Mouse (Mus musculus): ENCODE data around the gene Mrpl42.

The Mrpl42 gene

GRCm38 (mm10) chr10:95542916-95543315 is 41.2 kb upstream of the Mrpl42 start:
- no peak overlapping the region for H3K4me3 ChIP-seq (replicated peaks; ENCODE audit: low read length)
- H3K9me3 ChIP-seq (ENCODE audit: low read length), result no peaks in the 10 kb centered on the region
- peaks cover 67% of the 10 kb centered on the region for H3K36me3 ChIP-seq (ENCODE audit: insufficient read depth, low read length)
- H3K27me3 ChIP-seq (ENCODE audit: insufficient read depth, low read length), result no peaks in the 10 kb centered on the region
- H3K4me1 ChIP-seq (replicated peaks; ENCODE audit: low read depth, low read length), result peaks cover 59% of the 10 kb centered on the region
- no peak for TF ChIP-seq NANOG (IDR thresholded peaks at IDR 0.05; ENCODE audit: borderline replicate concordance, low read length)
- TF ChIP-seq POU5F1 (IDR thresholded peaks at IDR 0.05; ENCODE audit: borderline replicate concordance, low read length), result no peak
- TF ChIP-seq CTCF (conservative IDR thresholded peaks at IDR 0.05; ENCODE audit: low read length), result no peak

- H3K9me3 ChIP-seq (ENCODE audit: low read length), result no peaks in the 10 kb centered on the region
- H3K27me3 ChIP-seq (ENCODE audit: insufficient read depth, low read length), result no peaks in the 10 kb centered on the region
- H3K4me3 ChIP-seq (replicated peaks; ENCODE audit: low read length), result no peak overlapping the region
- peaks cover 49% of the 10 kb centered on the region for H3K4me1 ChIP-seq (replicated peaks; ENCODE audit: low read depth, low read length)
- no peak for TF ChIP-seq POU5F1 (IDR thresholded peaks at IDR 0.05; ENCODE audit: borderline replicate concordance, low read length)
- TF ChIP-seq NANOG (IDR thresholded peaks at IDR 0.05; ENCODE audit: borderline replicate concordance, low read length), result no peak
- peaks cover 37% of the 10 kb centered on the region for H3K36me3 ChIP-seq (ENCODE audit: insufficient read depth, low read length)
These were observed 38.1 kb upstream of the Mrpl42 start for GRCm38 (mm10) chr10:95539841-95540240.

- peaks cover 43% of the 10 kb centered on the region for H3K4me1 ChIP-seq (replicated peaks; ENCODE audit: low read depth, low read length)
- H3K36me3 ChIP-seq (ENCODE audit: insufficient read depth, low read length), result peaks cover 31% of the 10 kb centered on the region
- TF ChIP-seq NANOG (IDR thresholded peaks at IDR 0.05; ENCODE audit: borderline replicate concordance, low read length) (no peak), CTCF (conservative IDR thresholded peaks at IDR 0.05; ENCODE audit: low read length) (no peak), POU5F1 (IDR thresholded peaks at IDR 0.05; ENCODE audit: borderline replicate concordance, low read length) (no peak)
- no peak overlapping the region for H3K4me3 ChIP-seq (replicated peaks; ENCODE audit: low read length)
- no peaks in the 10 kb centered on the region for H3K9me3 ChIP-seq (ENCODE audit: low read length)
- no peaks in the 10 kb centered on the region for H3K27me3 ChIP-seq (ENCODE audit: insufficient read depth, low read length)
These were observed 37.5 kb upstream of the Mrpl42 start for GRCm38 (mm10) chr10:95539260-95539659.

- TF ChIP-seq NANOG (IDR thresholded peaks at IDR 0.05; ENCODE audit: borderline replicate concordance, low read length), result no peak
- TF ChIP-seq CTCF (conservative IDR thresholded peaks at IDR 0.05; ENCODE audit: low read length), result no peak
- no peak for TF ChIP-seq POU5F1 (IDR thresholded peaks at IDR 0.05; ENCODE audit: borderline replicate concordance, low read length)
- H3K36me3 ChIP-seq (ENCODE audit: insufficient read depth, low read length), result peaks cover 7% of the 10 kb centered on the region
These were observed 34.4 kb upstream of the Mrpl42 start for GRCm38 (mm10) chr10:95536222-95536541.

GRCm38 (mm10) chr10:95535399-95536221 is 33.9 kb upstream of the Mrpl42 start:
- H3K9me3 ChIP-seq (ENCODE audit: low read length), result no peaks in the 10 kb centered on the region
- H3K4me3 ChIP-seq (replicated peaks; ENCODE audit: low read length), result no peak overlapping the region
- no peaks in the 10 kb centered on the region for H3K27me3 ChIP-seq (ENCODE audit: insufficient read depth, low read length)
- TF ChIP-seq CTCF (conservative IDR thresholded peaks at IDR 0.05; ENCODE audit: low read length) (peak; percentile 23; the same call in 1 of the 2 replicates), NANOG (IDR thresholded peaks at IDR 0.05; ENCODE audit: borderline replicate concordance, low read length) (no peak)
- peaks cover 3% of the 10 kb centered on the region for H3K36me3 ChIP-seq (ENCODE audit: insufficient read depth, low read length)
- H3K4me1 ChIP-seq (replicated peaks; ENCODE audit: low read depth, low read length), result peaks cover 65% of the 10 kb centered on the region

More at GRCm38 (mm10) chr10:95536222-95536541, 34.4 kb upstream of the Mrpl42 start:
- Histone ChIP-seq H3K4me3 (replicated peaks; ENCODE audit: low read length) (no peak overlapping the region), H3K27me3 (ENCODE audit: insufficient read depth, low read length) (no peaks in the 10 kb centered on the region), H3K9me3 (ENCODE audit: low read length) (no peaks in the 10 kb centered on the region), H3K4me1 (replicated peaks; ENCODE audit: low read depth, low read length) (peaks cover 59% of the 10 kb centered on the region)

- H3K4me1 ChIP-seq (replicated peaks; ENCODE audit: low read depth, low read length), result peaks cover 69% of the 10 kb centered on the region
- H3K9me3 ChIP-seq (ENCODE audit: low read length), result no peaks in the 10 kb centered on the region
- H3K4me3 ChIP-seq (replicated peaks; ENCODE audit: low read length), result peak overlapping the region; percentile 24
- H3K27me3 ChIP-seq (ENCODE audit: insufficient read depth, low read length), result no peaks in the 10 kb centered on the region
- no peak for TF ChIP-seq CTCF (conservative IDR thresholded peaks at IDR 0.05; ENCODE audit: low read length)
- TF ChIP-seq POU5F1 (IDR thresholded peaks at IDR 0.05; ENCODE audit: borderline replicate concordance, low read length), result no peak
- TF ChIP-seq NANOG (IDR thresholded peaks at IDR 0.05; ENCODE audit: borderline replicate concordance, low read length), result no peak
- peaks cover 3% of the 10 kb centered on the region; the same call in 1 of the 2 replicates for H3K36me3 ChIP-seq (ENCODE audit: insufficient read depth, low read length)
These were observed 31.6 kb upstream of the Mrpl42 start for GRCm38 (mm10) chr10:95533382-95533781.

GRCm38 (mm10) chr10:95532916-95533315 is 31.2 kb upstream of the Mrpl42 start:
- peak overlapping the region; percentile 24 for H3K4me3 ChIP-seq (replicated peaks; ENCODE audit: low read length)
- no peaks in the 10 kb centered on the region for H3K9me3 ChIP-seq (ENCODE audit: low read length)
- peaks cover 3% of the 10 kb centered on the region; the same call in 1 of the 2 replicates for H3K36me3 ChIP-seq (ENCODE audit: insufficient read depth, low read length)
- no peaks in the 10 kb centered on the region for H3K27me3 ChIP-seq (ENCODE audit: insufficient read depth, low read length)
- TF ChIP-seq CTCF (conservative IDR thresholded peaks at IDR 0.05; ENCODE audit: low read length), result no peak
- TF ChIP-seq POU5F1 (IDR thresholded peaks at IDR 0.05; ENCODE audit: borderline replicate concordance, low read length), result no peak
- TF ChIP-seq NANOG (IDR thresholded peaks at IDR 0.05; ENCODE audit: borderline replicate concordance, low read length), result no peak
- H3K4me1 ChIP-seq (replicated peaks; ENCODE audit: low read depth, low read length), result peaks cover 69% of the 10 kb centered on the region

- TF ChIP-seq POU5F1 (IDR thresholded peaks at IDR 0.05; ENCODE audit: borderline replicate concordance, low read length) (no peak), NANOG (IDR thresholded peaks at IDR 0.05; ENCODE audit: borderline replicate concordance, low read length) (no peak), CTCF (conservative IDR thresholded peaks at IDR 0.05; ENCODE audit: low read length) (no peak)
- H3K27me3 ChIP-seq (ENCODE audit: insufficient read depth, low read length), result no peaks in the 10 kb centered on the region
- H3K9me3 ChIP-seq (ENCODE audit: low read length), result no peaks in the 10 kb centered on the region
- H3K36me3 ChIP-seq (ENCODE audit: insufficient read depth, low read length), result peaks cover 13% of the 10 kb centered on the region
- peaks cover 80% of the 10 kb centered on the region for H3K4me1 ChIP-seq (replicated peaks; ENCODE audit: low read depth, low read length)
- H3K4me3 ChIP-seq (replicated peaks; ENCODE audit: low read length), result no peak overlapping the region
These were observed 28.9 kb upstream of the Mrpl42 start for GRCm38 (mm10) chr10:95530551-95531121.

Measured in E14TG2a.4 (cell line).